Mouse (Mus musculus) heart, embryonic 11.5 days (tissue): ENCODE results near the gene Srebf2. TPM values are rescaled to one million over a fixed set of nuclear protein-coding genes. Genes with fewer than 3 reads are reported as not detected.
A peak's percentile ranks its signal among the peaks of the same experiment; 100 is the strongest.

Experiments used
- ATAC-seq: fragments of 200-750 bp; cut with Nextera tagmentation; replicated peaks from 2 replicates; pipeline ENCODE4 v1.8.0; 2017; ENCODE audit warnings: moderate library complexity; ENCODE audit not compliant: insufficient number of reproducible peaks, low FRiP score, low TSS enrichment
- H3K27ac ChIP-seq: fragments of 300-500 bp; sonication (generic); 2 replicates; pipeline ENCODE4 v1.5.1; 2014; ENCODE audit warnings: mild to moderate bottlenecking, low read depth, low read length
- H3K27me3 ChIP-seq: fragments of 300-500 bp; sonication (generic); 2 replicates; pipeline ENCODE4 v1.6.1; 2014; ENCODE audit warnings: mild to moderate bottlenecking, low read length, mixed read lengths; ENCODE audit not compliant: control insufficient read depth, insufficient read depth
- H3K36me3 ChIP-seq: fragments of 300-500 bp; sonication (generic); 2 replicates; pipeline ENCODE4 v1.6.1; 2014; ENCODE audit warnings: mild to moderate bottlenecking, low read length, moderate library complexity, mixed read lengths; ENCODE audit not compliant: control insufficient read depth, insufficient read depth
- H3K4me1 ChIP-seq: fragments of 300-500 bp; sonication (generic); 2 replicates; pipeline ENCODE4 v1.6.1; 2014; ENCODE audit warnings: low read length; ENCODE audit not compliant: control insufficient read depth, insufficient read depth
- H3K4me2 ChIP-seq: fragments of 300-500 bp; sonication (generic); 2 replicates; pipeline ENCODE4 v1.6.1; 2014; ENCODE audit warnings: mild to moderate bottlenecking, moderate library complexity
- H3K4me3 ChIP-seq: fragments of 300-500 bp; sonication (generic); 2 replicates; pipeline ENCODE4 v1.5.1; 2014; ENCODE audit warnings: low read depth, low read length
- H3K9ac ChIP-seq: fragments of 300-500 bp; sonication (generic); 2 replicates; pipeline ENCODE4 v1.6.1; 2014; ENCODE audit warnings: mild to moderate bottlenecking, low read depth, low read length, moderate library complexity
- H3K9me3 ChIP-seq: fragments of 300-500 bp; sonication (generic); replicated peaks from 2 replicates; pipeline ENCODE4 v1.6.1; 2016; ENCODE audit warnings: low read length; ENCODE audit not compliant: control insufficient read depth
- WGBS: fragments of 180-500 bp; shearing (Covaris S2); extraction: QIAGEN DNeasy Blood & Tissue Kit; methylation state at CpG from one replicate; pipeline ENCODE4 v1.1.7; 2014; ENCODE audit not compliant: insufficient replicate concordance; 5-methylcytosine and 5-hydroxymethylcytosine counted together
- polyA plus RNA-seq: library from polyadenylated mRNA; unstranded; fragments of >200 nt; fragmentation: Nextera tagmentation; extraction: Ambion mirVana; gene quantifications from 2 replicates; pipeline ENCODE4 v1.2.1, GENCODE M21; 2014

Gene Srebf2
- polyA plus RNA-seq, 1 experiment from 2014 or later: 82.3 TPM

- H3K4me2 ChIP-seq: peak overlapping the region; percentile 48
- no peak for ATAC-seq
- H3K9ac ChIP-seq: peak overlapping the region; percentile 66
- 0 out of 2 replicates have a peak overlapping the region, but pooled peaks have one; percentile 5 for H3K4me3 ChIP-seq
- peak overlapping the region; percentile 88 for H3K27ac ChIP-seq
- 0 out of 2 replicates have a peak, but pooled peaks cover 2% of the 10 kb centered on the region for H3K27me3 ChIP-seq
- H3K9me3 ChIP-seq: peaks cover 6% of the 10 kb centered on the region; the same call in 1 of the 2 replicates
- H3K4me1 ChIP-seq: peaks cover 50% of the 10 kb centered on the region
- peaks cover 51% of the 10 kb centered on the region for H3K36me3 ChIP-seq
- WGBS: 65% methylated on average over 9 of the region's 10 CpGs
Observed at GRCm38 (mm10) chr15:82183596-82183995, 36.6 kb downstream of the Srebf2 start.

DNA sequence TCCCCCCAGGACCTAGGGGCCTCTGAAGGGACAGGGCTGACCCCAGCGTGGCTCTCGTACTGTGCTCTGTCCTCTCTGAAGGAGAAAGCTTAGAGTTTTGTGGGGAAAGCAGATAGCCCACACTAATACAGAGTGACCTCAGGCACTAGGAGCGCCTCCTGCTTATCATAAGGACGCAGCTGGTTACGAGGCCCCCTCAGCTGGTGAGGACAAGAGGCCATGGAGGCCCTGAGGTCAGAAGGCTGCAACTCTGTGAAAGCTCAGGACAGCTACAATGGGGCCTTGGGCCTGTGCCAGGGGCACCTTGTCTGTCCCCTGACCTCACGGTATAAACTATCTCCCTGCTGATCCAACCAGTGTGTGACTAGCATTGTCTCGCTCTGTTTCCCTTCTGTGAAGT is 37.2 kb downstream of the Srebf2 start:
- Histone ChIP-seq H3K36me3 (peaks cover 48% of the 10 kb centered on the region), H3K9me3 (peaks cover 6% of the 10 kb centered on the region; the same call in 1 of the 2 replicates), H3K9ac (peak overlapping the region; percentile 66), H3K4me1 (peaks cover 50% of the 10 kb centered on the region), H3K27ac (peak overlapping the region; percentile 88), H3K4me3 (0 out of 2 replicates have a peak overlapping the region, but pooled peaks have one; percentile 5), H3K4me2 (peak overlapping the region; percentile 48), H3K27me3 (0 out of 2 replicates have a peak, but pooled peaks cover 2% of the 10 kb centered on the region)
- WGBS: 35% methylated on average over 7 of the region's 7 CpGs
- peak; percentile 87 for ATAC-seq

- Histone ChIP-seq H3K36me3 (peaks cover 44% of the 10 kb centered on the region), H3K9ac (peak overlapping the region; percentile 66; the same call in 1 of the 2 replicates), H3K4me2 (0 out of 2 replicates have a peak overlapping the region, but pooled peaks have one; percentile 48), H3K9me3 (peaks cover 6% of the 10 kb centered on the region; the same call in 1 of the 2 replicates), H3K27me3 (0 out of 2 replicates have a peak, but pooled peaks cover 2% of the 10 kb centered on the region), H3K4me3 (no peak overlapping the region), H3K4me1 (peaks cover 53% of the 10 kb centered on the region), H3K27ac (peak overlapping the region; percentile 88)
- 67% methylated on average over 10 of the region's 10 CpGs for WGBS
- no peak for ATAC-seq
Observed at GRCm38 (mm10) chr15:82184656-82185055, 37.7 kb downstream of the Srebf2 start.

DNA sequence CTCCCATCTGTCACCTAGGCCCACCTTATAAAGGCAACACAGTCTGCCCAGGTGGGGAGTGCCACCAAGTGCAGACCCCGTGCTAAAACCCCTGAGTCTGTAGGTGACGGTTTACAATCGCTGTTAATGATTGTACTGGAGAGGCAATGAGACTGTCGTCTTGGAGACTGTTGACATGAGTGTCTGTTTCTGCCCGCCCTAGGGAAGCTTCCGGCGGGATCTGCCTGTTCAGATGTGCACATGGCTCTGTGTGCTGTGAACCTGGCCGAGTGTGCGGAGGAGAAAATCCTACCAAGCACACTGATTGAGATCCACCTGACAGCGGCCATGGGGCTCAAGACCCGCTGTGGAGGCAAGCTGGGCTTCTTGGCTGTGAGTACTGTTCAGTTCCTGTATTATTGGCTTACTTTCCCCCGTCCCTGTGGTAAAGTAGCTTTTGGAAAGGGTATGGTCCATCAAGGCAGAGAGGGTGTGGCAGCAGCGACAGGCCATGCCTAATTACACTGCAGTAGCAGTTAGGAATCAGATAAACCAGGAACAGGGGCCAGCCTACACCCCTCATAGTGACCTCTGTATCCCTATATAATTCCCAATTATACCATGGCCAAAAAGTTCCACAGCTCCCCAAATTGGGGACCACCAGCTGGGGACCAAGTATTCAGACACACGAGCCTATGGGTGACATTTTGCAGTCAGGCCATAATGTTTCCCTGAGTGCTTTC is 38.2 kb downstream of the Srebf2 start:
- H3K27me3 ChIP-seq: 0 out of 2 replicates have a peak, but pooled peaks cover 2% of the 10 kb centered on the region
- peaks cover 39% of the 10 kb centered on the region for H3K36me3 ChIP-seq
- H3K4me3 ChIP-seq: no peak overlapping the region
- WGBS: 82% methylated on average over 14 of the region's 14 CpGs
- H3K4me2 ChIP-seq: peak overlapping the region; percentile 38; the same call in 1 of the 2 replicates
- peak overlapping the region; percentile 88 for H3K27ac ChIP-seq
- peaks cover 6% of the 10 kb centered on the region; the same call in 1 of the 2 replicates for H3K9me3 ChIP-seq
- ATAC-seq: no peak
- peaks cover 53% of the 10 kb centered on the region for H3K4me1 ChIP-seq
- peak overlapping the region; percentile 66; the same call in 1 of the 2 replicates for H3K9ac ChIP-seq

DNA sequence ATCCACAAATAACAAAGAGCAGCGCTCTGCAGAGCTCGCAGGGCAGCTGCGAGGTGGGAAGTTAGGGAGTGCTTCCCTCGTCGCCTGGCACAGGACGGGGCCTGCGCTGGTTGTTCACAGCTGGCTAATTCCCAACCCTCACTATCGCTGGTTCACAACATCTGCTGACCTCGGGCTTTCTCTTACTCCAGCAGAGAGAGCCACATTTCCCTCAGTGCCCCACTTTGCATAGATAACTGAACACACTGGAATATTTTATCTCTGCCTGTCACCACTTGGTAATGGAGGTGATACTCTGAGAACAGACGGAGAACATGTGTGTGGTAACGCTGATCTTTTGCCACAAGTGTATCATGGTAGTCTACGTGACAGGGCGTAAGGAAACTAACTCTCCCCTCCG is 39.1 kb downstream of the Srebf2 start:
- H3K27me3 ChIP-seq: 0 out of 2 replicates have a peak, but pooled peaks cover 2% of the 10 kb centered on the region
- H3K36me3 ChIP-seq: peaks cover 30% of the 10 kb centered on the region
- peak; percentile 55 for ATAC-seq
- H3K9ac ChIP-seq: no peak overlapping the region
- H3K4me2 ChIP-seq: peak overlapping the region; percentile 38
- no peak overlapping the region for H3K4me3 ChIP-seq
- H3K27ac ChIP-seq: peak overlapping the region; percentile 80
- 17% methylated on average over 14 of the region's 14 CpGs for WGBS
- H3K4me1 ChIP-seq: peaks cover 48% of the 10 kb centered on the region
- peaks cover 6% of the 10 kb centered on the region; the same call in 1 of the 2 replicates for H3K9me3 ChIP-seq

DNA sequence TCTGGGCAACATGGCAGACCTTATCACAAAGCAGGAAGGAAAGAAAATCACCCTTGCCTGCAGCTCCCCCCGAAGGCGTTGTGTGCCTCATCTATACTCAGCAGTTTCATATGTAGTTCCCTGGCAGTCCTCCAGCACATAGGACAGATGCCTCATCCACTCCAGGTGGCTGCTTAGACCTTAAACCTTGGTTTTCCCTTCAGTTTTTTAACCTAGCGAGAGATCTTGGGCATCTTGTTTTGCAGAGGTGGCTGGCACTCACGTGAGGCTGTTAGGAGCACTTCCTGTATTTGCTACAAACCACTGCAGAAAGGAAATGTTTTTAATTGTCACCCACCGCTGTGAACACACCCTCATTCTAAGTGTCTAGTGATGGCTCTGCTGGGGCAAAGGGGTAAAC is 40.0 kb downstream of the Srebf2 start:
- Histone ChIP-seq H3K9ac (no peak overlapping the region), H3K4me1 (peaks cover 45% of the 10 kb centered on the region), H3K27ac (peak overlapping the region; percentile 80), H3K4me3 (no peak overlapping the region), H3K36me3 (peaks cover 22% of the 10 kb centered on the region), H3K27me3 (0 out of 2 replicates have a peak, but pooled peaks cover 2% of the 10 kb centered on the region), H3K9me3 (peaks cover 6% of the 10 kb centered on the region; the same call in 1 of the 2 replicates), H3K4me2 (no peak overlapping the region; the same call in 1 of the 2 replicates)
- no peak for ATAC-seq
- 75% methylated on average over 5 of the region's 5 CpGs for WGBS

GRCm38 (mm10) chr15:82187401-82187800 is 40.4 kb downstream of the Srebf2 start:
- Histone ChIP-seq H3K4me1 (peaks cover 45% of the 10 kb centered on the region), H3K36me3 (peaks cover 18% of the 10 kb centered on the region), H3K9me3 (peaks cover under 1% of the 10 kb centered on the region; the same call in 1 of the 2 replicates), H3K4me2 (no peak overlapping the region), H3K27me3 (0 out of 2 replicates have a peak, but pooled peaks cover 2% of the 10 kb centered on the region), H3K4me3 (no peak overlapping the region), H3K9ac (no peak overlapping the region), H3K27ac (no peak overlapping the region)
- WGBS: 81% methylated on average over 4 of the region's 4 CpGs
- ATAC-seq: no peak

- Histone ChIP-seq H3K4me2 (no peak overlapping the region), H3K27me3 (0 out of 2 replicates have a peak, but pooled peaks cover 2% of the 10 kb centered on the region), H3K27ac (no peak overlapping the region), H3K36me3 (peaks cover 18% of the 10 kb centered on the region), H3K4me3 (no peak overlapping the region), H3K4me1 (peaks cover 45% of the 10 kb centered on the region), H3K9ac (no peak overlapping the region), H3K9me3 (no peaks in the 10 kb centered on the region)
- no peak for ATAC-seq
- WGBS: 88% methylated on average over 1 of the region's 1 CpGs
Observed at GRCm38 (mm10) chr15:82187924-82188323, 40.9 kb downstream of the Srebf2 start.
